Mouse (Mus musculus): ENCODE data around the gene Ntng1.

GRCm38 (mm10) chr3:110144301-110145055 lies 667 bp upstream of the Ntng1 start:
- TF ChIP-seq POLR2A (IDR thresholded peaks at IDR 0.05; ENCODE audit: low read depth, low read length) (no peak), CTCF (IDR thresholded peaks at IDR 0.05; ENCODE audit: extremely low read depth, insufficient read depth, insufficient read length, insufficient replicate concordance) (no peak)
